Mouse (Mus musculus): ENCODE results near the gene Flvcr1. TPM values are rescaled to one million over a fixed set of nuclear protein-coding genes. Genes with fewer than 3 reads are reported as not detected.

The Flvcr1 gene
- polyA plus RNA-seq, 1 experiment from 2014 or later: 2.1 TPM

DNA sequence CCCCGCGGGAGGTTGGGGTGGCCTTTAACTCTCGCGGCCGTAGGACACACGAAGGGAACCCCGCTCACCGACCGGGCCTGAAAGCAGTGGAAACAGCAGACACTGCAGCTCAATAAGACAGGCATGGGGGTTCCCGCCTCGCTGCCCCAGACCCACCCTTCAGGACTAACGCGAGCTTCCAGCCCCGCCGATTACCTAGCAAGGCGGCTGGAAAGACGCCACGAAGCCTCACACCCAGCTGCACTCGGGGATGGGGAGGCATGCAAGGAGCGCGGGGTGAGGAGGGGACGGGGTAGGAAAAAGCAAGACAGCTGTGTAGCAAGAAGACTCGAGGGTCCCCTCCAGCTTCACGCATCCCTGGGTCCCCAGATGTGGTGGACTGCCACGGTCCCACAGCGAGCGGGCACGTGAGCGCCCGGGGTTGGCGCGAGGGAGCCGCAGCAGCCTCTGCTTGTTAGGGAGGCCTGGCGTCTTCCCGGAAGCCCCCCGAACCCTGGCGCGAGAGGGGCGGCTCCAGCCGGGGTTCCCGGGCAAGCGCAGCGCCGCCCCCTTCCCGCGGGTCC lies 47.4 kb downstream of the Flvcr1 start:
- WGBS (ENCODE audit: insufficient replicate concordance): under 1% methylated on average over 46 of the region's 46 CpGs
- peak overlapping the region; percentile 53 for H3K4me2 ChIP-seq (ENCODE audit: low read depth, low read length)
- no peaks in the 10 kb centered on the region for H3K9me3 ChIP-seq (replicated peaks; ENCODE audit: control insufficient read depth, low read length)
- 0 out of 2 replicates have a peak overlapping the region, but pooled peaks have one; percentile 11 for H3K9ac ChIP-seq (ENCODE audit: low read depth, low read length)
- H3K36me3 ChIP-seq (ENCODE audit: control insufficient read depth, insufficient read depth): no peaks in the 10 kb centered on the region
- no peak for ATAC-seq (ENCODE audit: low read depth)
- peaks cover 57% of the 10 kb centered on the region for H3K27me3 ChIP-seq (ENCODE audit: control insufficient read depth, insufficient read depth, low read depth, low read length)
- peaks cover 5% of the 10 kb centered on the region for H3K4me1 ChIP-seq (ENCODE audit: control insufficient read depth, low read depth, low read length)
- H3K27ac ChIP-seq (ENCODE audit: low read length): no peak overlapping the region
- peak overlapping the region; percentile 49 for H3K4me3 ChIP-seq (ENCODE audit: low read depth, low read length)

DNA sequence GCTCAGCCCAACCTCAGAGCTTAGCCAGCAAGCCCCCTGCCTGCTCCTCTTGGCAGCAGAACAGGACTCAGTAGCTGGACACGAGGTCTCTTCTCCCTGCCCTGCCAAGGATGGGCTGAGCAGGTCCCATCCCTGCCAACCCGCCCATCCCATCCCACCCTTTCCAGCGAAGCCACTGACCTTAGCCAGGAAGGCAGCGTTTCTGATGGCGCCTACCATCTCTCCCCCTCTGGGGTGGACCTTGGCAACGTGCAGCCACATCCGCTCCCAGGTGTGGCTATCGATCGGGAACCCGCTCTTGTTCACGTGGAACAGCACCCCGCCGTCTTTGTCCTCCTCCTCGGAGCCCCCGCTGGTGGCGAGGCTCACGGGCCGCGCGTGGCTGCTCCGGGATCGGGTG lies 48.0 kb downstream of the Flvcr1 start:
- Histone ChIP-seq H3K4me1 (ENCODE audit: control insufficient read depth, low read depth, low read length) (peaks cover 5% of the 10 kb centered on the region), H3K9me3 (replicated peaks; ENCODE audit: control insufficient read depth, low read length) (no peaks in the 10 kb centered on the region), H3K4me3 (ENCODE audit: low read depth, low read length) (peak overlapping the region; percentile 49), H3K27me3 (ENCODE audit: control insufficient read depth, insufficient read depth, low read depth, low read length) (peaks cover 57% of the 10 kb centered on the region), H3K36me3 (ENCODE audit: control insufficient read depth, insufficient read depth) (no peaks in the 10 kb centered on the region), H3K4me2 (ENCODE audit: low read depth, low read length) (peak overlapping the region; percentile 53), H3K27ac (ENCODE audit: low read length) (no peak overlapping the region), H3K9ac (ENCODE audit: low read depth, low read length) (no peak overlapping the region)
- 4% methylated on average over 22 of the region's 22 CpGs for WGBS (ENCODE audit: insufficient replicate concordance)
- no peak for ATAC-seq (ENCODE audit: low read depth)

DNA sequence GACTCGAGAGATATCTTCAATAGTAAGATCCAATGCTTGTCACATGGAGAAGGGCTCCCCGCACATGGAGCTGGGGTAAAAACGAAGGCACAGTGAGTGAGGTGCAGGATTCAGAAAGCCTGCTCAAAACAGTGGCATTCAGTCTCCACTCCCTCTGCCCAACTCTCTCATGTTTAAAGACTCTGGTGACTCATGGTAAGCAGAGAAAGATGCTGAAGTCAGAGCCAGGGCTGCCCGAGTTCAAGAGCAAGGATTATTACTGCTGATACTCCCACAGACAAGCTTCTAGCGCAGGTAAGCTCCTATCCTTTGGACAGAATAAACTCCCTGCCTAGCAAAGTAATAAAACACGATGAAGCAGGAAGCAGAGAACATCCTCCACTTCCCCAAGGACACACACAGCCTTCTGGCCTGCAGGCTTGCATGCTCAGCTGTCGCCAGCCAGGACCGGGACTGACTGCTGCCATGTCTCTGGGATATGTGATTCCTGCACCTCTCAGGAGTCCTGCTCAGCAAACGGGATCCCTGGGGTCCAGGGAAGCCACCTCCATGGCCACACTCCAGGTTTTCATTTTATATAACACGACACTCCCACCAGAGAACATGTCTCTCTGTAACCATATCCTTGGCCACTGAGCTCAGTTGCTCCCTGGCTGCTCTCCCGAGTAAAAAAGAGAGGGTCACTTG lies 48.9 kb downstream of the Flvcr1 start:
- Histone ChIP-seq H3K36me3 (ENCODE audit: control insufficient read depth, insufficient read depth) (no peaks in the 10 kb centered on the region), H3K9me3 (replicated peaks; ENCODE audit: control insufficient read depth, low read length) (no peaks in the 10 kb centered on the region), H3K9ac (ENCODE audit: low read depth, low read length) (no peak overlapping the region), H3K4me1 (ENCODE audit: control insufficient read depth, low read depth, low read length) (peaks cover 5% of the 10 kb centered on the region), H3K4me2 (ENCODE audit: low read depth, low read length) (no peak overlapping the region), H3K27me3 (ENCODE audit: control insufficient read depth, insufficient read depth, low read depth, low read length) (peaks cover 57% of the 10 kb centered on the region), H3K27ac (ENCODE audit: low read length) (no peak overlapping the region), H3K4me3 (ENCODE audit: low read depth, low read length) (no peak overlapping the region)
- WGBS (ENCODE audit: insufficient replicate concordance): 40% methylated on average over 11 of the region's 11 CpGs
- ATAC-seq (ENCODE audit: low read depth): no peak

DNA sequence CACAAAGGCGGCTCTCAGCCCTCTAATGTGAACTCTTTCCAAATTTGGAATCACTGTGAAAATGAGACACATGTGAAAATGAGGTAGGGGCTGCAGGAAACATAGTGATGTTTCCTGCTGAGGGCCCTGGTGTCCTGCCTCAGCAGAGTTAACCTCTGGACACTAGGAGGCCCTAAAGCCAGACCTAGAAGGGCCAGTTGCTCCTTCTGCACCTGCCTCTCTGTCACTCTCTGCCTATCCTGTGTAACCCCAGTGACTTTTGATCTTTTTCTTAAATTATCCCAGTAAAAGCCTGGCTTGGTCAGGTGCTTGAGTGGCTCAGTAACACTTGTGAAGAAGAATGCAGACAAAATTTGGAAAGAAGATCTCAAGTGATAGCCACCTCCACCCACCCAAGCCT lies 51.1 kb downstream of the Flvcr1 start:
- WGBS (ENCODE audit: insufficient replicate concordance): 43% methylated on average over 1 of the region's 1 CpGs
- Histone ChIP-seq H3K36me3 (ENCODE audit: control insufficient read depth, insufficient read depth) (no peaks in the 10 kb centered on the region), H3K9ac (ENCODE audit: low read depth, low read length) (no peak overlapping the region), H3K4me2 (ENCODE audit: low read depth, low read length) (no peak overlapping the region), H3K4me3 (ENCODE audit: low read depth, low read length) (no peak overlapping the region), H3K27ac (ENCODE audit: low read length) (no peak overlapping the region), H3K27me3 (ENCODE audit: control insufficient read depth, insufficient read depth, low read depth, low read length) (peaks cover 41% of the 10 kb centered on the region), H3K9me3 (replicated peaks; ENCODE audit: control insufficient read depth, low read length) (no peaks in the 10 kb centered on the region), H3K4me1 (ENCODE audit: control insufficient read depth, low read depth, low read length) (peaks cover 5% of the 10 kb centered on the region)
- no peak for ATAC-seq (ENCODE audit: low read depth)

DNA sequence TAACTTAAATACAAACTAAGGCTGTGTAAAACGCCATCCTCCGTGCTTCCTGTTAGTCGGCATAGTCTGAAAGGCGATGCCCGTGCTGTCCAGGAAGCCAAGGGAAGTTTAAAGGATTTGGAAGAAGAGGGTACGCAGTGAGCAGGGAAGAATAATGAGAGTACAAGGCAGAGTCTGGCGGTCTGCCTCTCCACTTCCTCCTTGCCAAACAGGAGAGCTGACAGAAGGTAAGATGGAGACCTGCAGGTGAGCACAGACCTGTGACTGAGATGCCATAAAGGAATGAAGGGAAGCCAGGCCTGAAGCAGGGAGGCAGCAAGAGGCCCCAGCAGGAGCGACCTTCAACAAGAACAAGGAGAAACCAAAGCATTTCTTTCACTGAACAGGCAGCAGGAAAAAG lies 51.8 kb downstream of the Flvcr1 start:
- no peak overlapping the region for H3K4me3 ChIP-seq (ENCODE audit: low read depth, low read length)
- H3K9ac ChIP-seq (ENCODE audit: low read depth, low read length): no peak overlapping the region
- no peaks in the 10 kb centered on the region for H3K9me3 ChIP-seq (replicated peaks; ENCODE audit: control insufficient read depth, low read length)
- peaks cover 5% of the 10 kb centered on the region for H3K4me1 ChIP-seq (ENCODE audit: control insufficient read depth, low read depth, low read length)
- 64% methylated on average over 8 of the region's 8 CpGs for WGBS (ENCODE audit: insufficient replicate concordance)
- peaks cover 36% of the 10 kb centered on the region for H3K27me3 ChIP-seq (ENCODE audit: control insufficient read depth, insufficient read depth, low read depth, low read length)
- H3K4me2 ChIP-seq (ENCODE audit: low read depth, low read length): no peak overlapping the region
- H3K27ac ChIP-seq (ENCODE audit: low read length): no peak overlapping the region
- ATAC-seq (ENCODE audit: low read depth): no peak
- H3K36me3 ChIP-seq (ENCODE audit: control insufficient read depth, insufficient read depth): no peaks in the 10 kb centered on the region

DNA sequence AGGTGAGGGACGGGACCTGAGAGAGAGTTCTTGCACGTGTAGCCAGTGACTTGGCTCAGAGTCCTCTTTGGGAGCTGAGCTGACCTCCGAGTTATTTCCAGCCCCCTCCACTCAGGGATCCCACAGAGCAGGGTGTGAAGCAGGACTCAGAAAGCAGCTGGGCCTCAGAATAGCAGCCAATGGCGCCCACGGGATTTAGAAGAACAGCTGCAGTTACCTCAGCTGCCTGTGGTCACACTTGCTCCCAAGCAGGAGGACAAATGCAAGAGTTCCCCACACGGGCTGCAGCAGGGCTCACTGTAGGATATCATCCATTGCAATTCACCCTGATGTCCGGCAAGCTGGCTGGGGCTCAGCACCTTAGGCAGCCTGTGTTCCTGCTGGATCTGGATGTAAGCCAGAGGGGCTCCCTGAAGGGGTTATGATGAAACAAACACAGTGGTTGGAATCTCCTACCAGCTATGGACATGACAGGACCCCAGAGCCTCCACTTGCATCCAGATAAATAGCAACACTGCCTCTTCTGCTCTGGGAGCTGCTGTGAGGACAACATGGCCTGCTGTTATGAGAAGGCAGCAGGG lies 53.3 kb downstream of the Flvcr1 start:
- Histone ChIP-seq H3K4me1 (ENCODE audit: control insufficient read depth, low read depth, low read length) (no peaks in the 10 kb centered on the region), H3K9me3 (replicated peaks; ENCODE audit: control insufficient read depth, low read length) (no peaks in the 10 kb centered on the region), H3K27ac (ENCODE audit: low read length) (no peak overlapping the region), H3K27me3 (ENCODE audit: control insufficient read depth, insufficient read depth, low read depth, low read length) (peaks cover 21% of the 10 kb centered on the region), H3K9ac (ENCODE audit: low read depth, low read length) (no peak overlapping the region), H3K36me3 (ENCODE audit: control insufficient read depth, insufficient read depth) (no peaks in the 10 kb centered on the region), H3K4me2 (ENCODE audit: low read depth, low read length) (no peak overlapping the region), H3K4me3 (ENCODE audit: low read depth, low read length) (no peak overlapping the region)
- no peak for ATAC-seq (ENCODE audit: low read depth)
- 44% methylated on average over 7 of the region's 7 CpGs for WGBS (ENCODE audit: insufficient replicate concordance)

DNA sequence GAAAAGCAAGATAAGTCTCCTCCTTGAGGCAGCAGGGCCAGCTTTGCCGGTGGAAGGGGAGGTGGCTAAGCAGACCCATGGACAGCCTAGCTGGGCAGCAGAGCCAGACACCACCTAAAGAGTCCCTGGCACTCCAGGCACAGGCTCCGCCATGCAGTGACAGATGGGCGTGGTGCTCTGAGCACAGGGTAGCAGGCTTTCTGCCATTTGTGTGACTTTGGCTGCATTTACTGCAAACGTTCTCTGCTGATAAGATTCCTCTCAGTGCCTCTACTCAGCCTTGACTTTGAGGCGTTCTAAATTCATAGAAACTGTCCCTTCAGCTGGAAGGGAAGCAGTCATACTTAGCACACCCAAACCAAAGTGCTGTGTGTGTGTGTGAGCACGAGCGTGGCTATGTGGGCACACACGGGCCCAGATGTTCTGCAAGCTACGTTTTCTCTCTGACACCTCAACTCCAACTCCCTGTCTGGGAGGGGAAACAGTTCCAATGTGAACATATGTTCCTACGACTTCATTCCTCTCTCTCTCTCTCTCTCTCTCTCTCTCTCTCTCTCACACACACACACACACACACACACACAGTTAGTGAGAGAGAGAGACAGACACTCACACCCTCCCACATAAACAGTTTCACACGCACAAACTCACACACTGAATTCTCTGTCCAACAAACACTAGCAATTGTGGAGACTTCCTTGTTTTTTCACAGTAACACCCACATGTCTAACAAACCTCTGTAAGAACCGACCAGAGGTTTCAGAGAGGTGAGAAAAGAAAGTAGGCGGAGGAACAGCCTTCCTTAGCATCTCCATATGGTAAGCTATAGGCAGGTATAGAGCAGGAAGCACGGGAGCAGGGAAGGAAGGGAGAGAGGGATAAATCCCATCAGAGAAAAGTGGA lies 54.0 kb downstream of the Flvcr1 start:
- ATAC-seq (ENCODE audit: low read depth): no peak
- Histone ChIP-seq H3K9ac (ENCODE audit: low read depth, low read length) (no peak overlapping the region), H3K4me2 (ENCODE audit: low read depth, low read length) (no peak overlapping the region), H3K4me3 (ENCODE audit: low read depth, low read length) (no peak overlapping the region), H3K36me3 (ENCODE audit: control insufficient read depth, insufficient read depth) (no peaks in the 10 kb centered on the region), H3K27ac (ENCODE audit: low read length) (no peak overlapping the region), H3K4me1 (ENCODE audit: control insufficient read depth, low read depth, low read length) (no peaks in the 10 kb centered on the region), H3K9me3 (replicated peaks; ENCODE audit: control insufficient read depth, low read length) (no peaks in the 10 kb centered on the region), H3K27me3 (ENCODE audit: control insufficient read depth, insufficient read depth, low read depth, low read length) (peaks cover 14% of the 10 kb centered on the region)
- 45% methylated on average over 14 of the region's 14 CpGs for WGBS (ENCODE audit: insufficient replicate concordance)

DNA sequence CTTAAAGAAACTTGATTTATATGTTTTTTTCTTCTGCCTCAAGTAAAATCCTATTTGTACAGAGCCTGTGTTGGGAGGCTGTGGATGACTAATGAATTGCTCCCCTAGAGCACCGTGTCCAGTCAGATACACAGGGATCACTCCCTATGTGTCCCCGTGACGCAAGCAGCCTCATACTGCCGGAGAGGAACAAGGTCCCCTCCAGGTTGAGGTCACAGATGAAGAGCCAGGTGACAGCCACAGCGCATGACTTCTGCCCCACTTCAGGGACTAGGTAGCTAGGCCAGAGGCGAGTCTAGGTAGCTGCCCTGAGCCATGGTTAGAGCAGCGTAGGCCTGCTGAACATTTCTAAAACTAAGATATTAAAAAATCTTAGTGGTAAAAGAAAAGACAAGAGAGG lies 57.9 kb downstream of the Flvcr1 start:
- Histone ChIP-seq H3K9ac (ENCODE audit: low read depth, low read length) (no peak overlapping the region), H3K4me3 (ENCODE audit: low read depth, low read length) (no peak overlapping the region), H3K36me3 (ENCODE audit: control insufficient read depth, insufficient read depth) (no peaks in the 10 kb centered on the region), H3K27ac (ENCODE audit: low read length) (no peak overlapping the region), H3K27me3 (ENCODE audit: control insufficient read depth, insufficient read depth, low read depth, low read length) (no peaks in the 10 kb centered on the region), H3K4me1 (ENCODE audit: control insufficient read depth, low read depth, low read length) (no peaks in the 10 kb centered on the region), H3K4me2 (ENCODE audit: low read depth, low read length) (no peak overlapping the region), H3K9me3 (replicated peaks; ENCODE audit: control insufficient read depth, low read length) (no peaks in the 10 kb centered on the region)
- ATAC-seq (ENCODE audit: low read depth): peak; percentile 50; the same call in 1 of the 2 replicates
- 65% methylated on average over 7 of the region's 7 CpGs for WGBS (ENCODE audit: insufficient replicate concordance)

Measured in liver, embryonic 16.5 days (tissue).